Mouse (Mus musculus): Measurements from ENCODE around the gene Hmox2.
"Not testable (repeated sequence)": the region's sequence is repeated elsewhere in the genome, so short reads cannot be mapped to it uniquely, and the experiment has no call there.

The Hmox2 gene

GRCm38 (mm10) chr16:4725780-4726527, at the start of gene Hmox2:
TSS of gene Hmox2 (plus strand) at chr16:4726361.
- DNase-seq (ENCODE audit: low spot score): peak; percentile 94

DNA sequence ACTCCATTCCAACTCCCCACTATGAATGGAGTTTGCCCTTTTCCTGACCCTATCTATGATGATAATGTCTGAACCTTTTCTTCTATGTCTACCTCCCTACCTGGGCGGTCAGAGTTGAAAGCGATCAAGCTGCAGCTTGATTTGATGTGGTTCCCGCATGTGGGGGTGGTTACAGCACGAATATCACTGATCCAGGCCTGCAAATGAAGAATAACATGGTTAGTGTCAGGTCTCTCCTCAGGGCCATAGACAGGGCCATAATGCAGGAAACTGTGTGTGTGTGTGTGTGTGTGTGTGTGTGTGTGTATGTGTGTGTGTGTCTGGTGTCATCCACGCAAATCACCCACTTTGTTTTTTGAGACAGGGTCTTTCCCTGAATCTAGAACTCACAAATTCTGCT, 49.3 kb upstream of the Hmox2 start:
- DNase-seq (ENCODE audit: low spot score): no peak

GRCm38 (mm10) chr16:4678080-4678479, 48.1 kb upstream of the Hmox2 start:
- no peak for DNase-seq (ENCODE audit: low spot score)

DNA sequence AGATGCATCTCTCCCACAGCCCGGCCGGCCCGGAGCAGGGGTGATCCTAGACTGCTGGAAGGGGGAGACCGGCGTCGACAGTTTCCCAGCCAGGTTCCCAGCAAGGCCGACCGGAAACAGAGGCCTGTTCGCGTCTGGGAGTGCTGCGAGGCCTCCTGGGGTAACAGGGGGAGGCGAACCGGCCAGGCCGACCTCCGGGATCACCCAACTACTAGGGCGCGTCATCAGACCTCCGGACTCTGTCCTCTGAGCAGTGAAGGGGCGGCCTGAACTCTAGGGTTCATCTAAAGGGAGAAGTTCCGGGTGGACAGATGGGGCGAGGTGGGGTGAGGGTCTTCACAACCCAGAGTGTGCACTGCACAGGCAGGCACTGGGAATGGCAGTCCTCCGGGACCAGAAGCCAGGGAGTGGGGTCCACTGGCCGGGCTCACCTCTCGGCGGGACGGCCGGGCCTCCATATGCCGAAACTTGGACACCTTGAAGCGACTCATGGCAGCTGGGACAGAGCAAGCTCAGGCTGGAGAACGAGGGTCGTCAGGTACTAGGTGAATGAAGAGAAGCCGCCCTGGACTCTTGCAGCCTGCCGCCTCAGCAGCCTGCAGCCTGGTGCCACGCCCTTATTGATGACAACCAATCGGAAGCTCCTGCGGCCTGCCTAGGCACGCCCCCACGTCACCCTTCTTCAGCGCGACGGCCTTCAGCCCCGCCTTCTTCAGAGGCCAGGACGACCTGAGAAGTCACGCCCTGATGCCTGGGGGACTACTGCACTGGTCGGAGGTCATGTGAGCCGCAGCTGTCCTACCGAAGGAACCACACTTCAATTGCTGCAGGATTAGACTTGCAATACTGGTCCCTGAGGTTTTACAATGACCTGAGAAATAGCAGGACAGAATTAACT, 46.8 kb upstream of the Hmox2 start, which contains the start of gene Coro7:
Coro7 (minus strand) TSS at position 657 of the 898 bp plus-strand sequence.
- peak; percentile 95 for DNase-seq (ENCODE audit: low spot score)

GRCm38 (mm10) chr16:4680922-4681455, 45.2 kb upstream of the Hmox2 start:
- DNase-seq (ENCODE audit: low spot score): not testable (repeated sequence)

- DNase-seq (ENCODE audit: low spot score): no peak
Observed at GRCm38 (mm10) chr16:4682628-4683179, 43.5 kb upstream of the Hmox2 start.

- DNase-seq (ENCODE audit: low spot score): no peak
Observed at GRCm38 (mm10) chr16:4683193-4683580, 43.0 kb upstream of the Hmox2 start.

DNA sequence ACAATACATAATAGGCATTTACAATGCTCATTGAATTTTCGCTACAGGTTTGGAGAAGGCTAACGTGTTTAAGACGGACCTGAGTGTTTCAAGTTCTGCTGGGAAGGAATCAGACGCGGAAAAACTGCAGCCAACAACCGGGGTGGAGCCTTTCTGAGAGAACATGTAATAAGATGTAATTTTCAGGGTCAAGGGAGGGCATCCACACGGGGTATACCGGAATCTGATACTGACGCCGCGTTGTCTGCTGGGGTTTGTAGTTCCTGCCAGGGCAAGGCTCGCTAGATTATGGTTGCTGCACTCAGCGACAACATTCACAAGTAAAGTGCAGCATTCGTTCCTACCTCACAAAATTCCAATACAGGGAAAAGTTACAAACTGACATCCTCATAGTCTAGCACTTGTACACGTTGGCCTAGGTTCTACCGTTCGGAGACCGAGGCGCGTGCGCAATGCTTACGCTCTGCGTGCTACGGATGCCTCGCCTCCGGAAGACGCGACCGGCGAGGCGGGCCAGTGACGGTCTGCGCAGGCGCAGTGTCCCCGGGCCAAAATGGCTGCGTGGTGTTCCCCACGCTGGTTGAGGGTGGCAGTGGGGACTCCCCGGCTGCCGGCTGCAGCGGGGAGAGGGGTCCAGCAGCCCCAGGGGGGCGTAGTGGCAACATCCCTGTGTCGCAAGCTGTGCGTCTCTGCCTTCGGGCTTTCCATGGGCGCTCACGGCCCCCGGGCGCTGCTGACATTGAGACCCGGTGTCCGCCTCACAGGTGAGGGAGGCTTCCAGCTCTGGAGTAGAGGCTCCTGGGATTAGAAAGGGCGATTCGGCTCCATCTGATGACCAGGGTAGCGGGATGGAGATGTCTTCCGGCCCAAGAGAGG, 42.3 kb upstream of the Hmox2 start:
- DNase-seq (ENCODE audit: low spot score): peak; percentile 98

- no peak for DNase-seq (ENCODE audit: low spot score)
Observed at GRCm38 (mm10) chr16:4684457-4684791, 41.7 kb upstream of the Hmox2 start.

- DNase-seq (ENCODE audit: low spot score): not testable (repeated sequence)
Observed at GRCm38 (mm10) chr16:4689371-4689770, 36.8 kb upstream of the Hmox2 start.

DNA sequence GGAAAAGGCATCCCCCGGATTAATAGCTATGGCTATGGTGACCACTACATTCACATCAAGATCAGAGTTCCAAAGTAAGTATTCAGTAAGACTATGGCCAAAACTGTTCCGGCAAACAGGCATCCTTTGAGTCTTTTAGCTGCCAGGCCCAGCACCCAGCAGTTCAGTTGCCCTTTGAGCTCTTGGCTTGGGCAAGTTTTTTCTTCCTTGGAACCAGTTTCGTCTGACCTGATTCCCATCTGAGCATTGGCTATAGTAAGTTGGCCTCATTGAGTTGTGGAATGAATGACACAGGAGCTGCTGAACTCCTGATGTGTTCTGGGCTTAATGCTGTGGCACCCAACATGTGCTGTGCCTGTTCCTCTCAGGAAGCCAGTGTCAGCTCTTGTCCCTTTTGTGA, 24.9 kb upstream of the Hmox2 start:
- DNase-seq (ENCODE audit: low spot score): no peak

DNA sequence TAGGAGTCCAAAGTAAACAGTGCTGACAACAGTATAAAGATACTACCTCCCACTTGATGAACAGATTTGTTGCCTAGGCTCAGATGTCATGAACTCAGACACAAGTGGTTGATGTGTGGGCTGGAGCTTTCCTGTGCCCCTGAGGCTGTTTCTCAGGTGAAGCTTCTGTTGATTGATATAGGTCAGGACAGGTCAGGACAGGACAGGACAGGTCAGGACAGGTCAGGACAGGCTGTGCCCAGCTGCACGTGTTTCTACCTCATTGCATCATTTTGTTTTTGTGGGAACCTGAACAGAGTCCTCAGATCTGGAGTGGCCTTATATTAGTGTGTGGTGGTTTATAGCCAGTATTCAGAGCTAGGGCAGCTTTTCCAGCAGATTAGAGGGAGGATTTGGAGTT, 23.5 kb upstream of the Hmox2 start:
- no peak for DNase-seq (ENCODE audit: low spot score)

DNA sequence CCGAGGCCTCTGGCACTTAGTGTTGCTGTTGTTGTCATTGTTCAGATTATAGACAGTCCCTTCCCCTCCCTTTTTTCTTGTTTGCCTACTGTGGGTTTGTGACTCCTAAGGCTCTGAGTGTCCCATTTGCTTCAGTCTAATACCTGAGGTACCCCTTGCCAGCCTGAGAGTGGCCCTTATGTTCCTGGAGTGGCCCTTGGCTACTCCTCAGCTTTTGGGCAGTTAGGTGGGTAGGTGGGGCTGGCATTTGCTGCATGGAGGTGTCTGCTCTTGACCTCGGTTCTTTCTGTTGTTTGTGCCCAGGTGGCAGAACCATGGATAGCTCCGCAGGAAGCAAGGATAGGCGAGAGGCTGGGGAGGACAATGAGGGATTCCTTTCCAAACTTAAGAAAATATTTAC, 20.6 kb upstream of the Hmox2 start:
- no peak for DNase-seq (ENCODE audit: low spot score)

GRCm38 (mm10) chr16:4711173-4711572, 15.0 kb upstream of the Hmox2 start:
- DNase-seq (ENCODE audit: low spot score): no peak

- DNase-seq (ENCODE audit: low spot score): no peak
Observed at GRCm38 (mm10) chr16:4713861-4714710, 12.1 kb upstream of the Hmox2 start.

GRCm38 (mm10) chr16:4717866-4718265, 8.3 kb upstream of the Hmox2 start:
- DNase-seq (ENCODE audit: low spot score): no peak

DNA sequence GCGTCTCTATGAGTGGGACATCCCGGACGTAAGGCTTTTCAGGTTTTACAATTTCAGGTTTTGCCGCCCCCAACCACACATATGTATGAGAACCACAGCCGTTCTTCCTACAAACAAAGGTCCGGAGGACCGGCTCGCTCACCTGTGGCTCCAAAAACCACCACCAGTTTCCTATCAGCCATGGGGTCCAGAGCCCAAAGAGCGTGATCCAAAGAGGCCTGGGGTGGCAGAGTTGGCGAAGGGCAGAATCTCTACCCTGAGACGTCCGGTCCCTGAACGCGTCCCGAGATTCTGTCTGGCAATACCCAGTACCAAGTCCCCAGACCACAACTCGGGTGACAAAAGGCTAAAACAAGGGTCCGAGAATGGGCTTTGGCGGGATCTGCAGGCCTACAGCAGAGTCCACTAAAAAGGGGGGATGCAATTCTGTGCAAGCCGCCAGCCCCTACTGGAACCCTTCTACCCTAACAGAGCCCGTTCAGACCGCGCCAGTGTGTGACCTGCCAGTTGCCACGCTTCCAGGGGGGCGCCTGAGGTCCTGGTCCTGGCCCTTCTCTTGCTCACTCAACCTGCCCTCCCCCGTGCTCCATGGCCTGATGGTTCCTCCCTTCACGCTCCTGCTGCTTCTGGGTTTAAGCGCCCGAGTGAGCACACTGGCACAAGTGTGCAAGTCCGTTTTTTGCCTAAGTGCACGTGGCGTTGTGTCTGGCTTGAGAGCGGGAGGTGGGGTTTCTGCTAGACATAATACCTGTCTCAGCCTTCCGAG, 7.2 kb upstream of the Hmox2 start, which contains the start of gene Nmral1:
Nmral1 (minus strand) TSS at position 604 of the 766 bp plus-strand sequence.
- DNase-seq (ENCODE audit: low spot score): peak; percentile 82

- DNase-seq (ENCODE audit: low spot score): no peak
Observed at GRCm38 (mm10) chr16:4722128-4722914, 3.8 kb upstream of the Hmox2 start.

DNA sequence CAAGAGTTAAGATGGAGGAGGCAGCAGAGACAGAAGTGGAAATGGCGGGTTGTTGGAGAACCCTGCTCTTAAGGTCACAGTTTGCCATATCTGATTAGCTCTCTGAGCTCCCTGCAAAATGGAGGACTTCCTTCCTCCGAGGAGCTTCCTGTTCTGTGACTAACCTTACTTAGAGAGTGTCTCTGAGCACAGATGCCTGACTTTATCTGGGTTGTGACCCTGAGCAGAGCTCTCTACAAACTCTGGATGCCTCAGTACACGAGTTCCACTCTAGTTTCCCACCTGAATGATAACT, 3.3 kb upstream of the Hmox2 start:
- DNase-seq (ENCODE audit: low spot score): no peak

Measured in retina, embryonic 14.5 days (tissue).